10 mouse cellular contexts compared by ENCODE assay signal in genomic region chr10:79614305-79614643, GRCm38 (mm10). TPM values are rescaled to one million over a fixed set of nuclear protein-coding genes. Genes with fewer than 3 reads are reported as not detected.
DNase-seq lines count a peak whose midpoint lies in the region; ATAC-seq and TF ChIP-seq lines count a peak whose summit lies in the region.
"Had no signal": no experiment of that assay in that cellular context is flagged by ENCODE, and none has a peak within 500 bp of the region (broad histone marks: within the 10 kb centered on the region; RNA-seq: fewer than 3 reads in every experiment).

No protein-coding gene starts in this region.

- dilution Hi-C loops in CH12.LX (cut with MboI; ENCODE audit: extremely low pct_ligation_motif_present, extremely low pct_unique_long_range_greater_than_20kb, low sequenced_read_pairs): no loop called here

- no peak overlapping the region for H3K27ac ChIP-seq in heart, embryonic 11.5 days (ENCODE audit: low read depth, low read length)
- no peak overlapping the region for H3K27ac ChIP-seq in CH12.LX (ENCODE audit: insufficient read depth, low read depth)
- H3K27ac ChIP-seq in hindbrain, embryonic 10.5 days: peak overlapping the region; percentile 74; the same call in 1 of the 2 replicates

- intact Hi-C loops in heart, postnatal 36 days (cut with DNase I): no loop called here

- 82% methylated on average over 1 of the region's 1 CpGs for WGBS in heart, embryonic 11.5 days (ENCODE audit: insufficient replicate concordance)
- WGBS in hindbrain, embryonic 10.5 days: 73% methylated on average over 1 of the region's 1 CpGs

- TF ChIP-seq RAD21 in CH12.LX (IDR thresholded peaks at IDR 0.05; ENCODE audit: low read depth, low read length): no peak

- H3K9ac ChIP-seq in heart, embryonic 11.5 days (ENCODE audit: low read depth, low read length): no peak overlapping the region; the same call in 1 of the 2 replicates
- no peak overlapping the region for H3K9ac ChIP-seq in CH12.LX (ENCODE audit: insufficient read depth, low read depth)

- H3K36me3 ChIP-seq in heart, embryonic 11.5 days (ENCODE audit: control insufficient read depth, insufficient read depth, low read length): no peaks in the 10 kb centered on the region
- H3K36me3 ChIP-seq in CH12.LX (replicated peaks in 1 of 2; ENCODE audit: control insufficient read depth in 1 of 2, insufficient read depth in 1 of 2, low read length in 1 of 2): no peaks in the 10 kb centered on the region
- peaks cover 6% of the 10 kb centered on the region for H3K36me3 ChIP-seq in hindbrain, embryonic 10.5 days

- H3K9me3 ChIP-seq in heart, embryonic 11.5 days (replicated peaks; ENCODE audit: control insufficient read depth, low read length): no peaks in the 10 kb centered on the region
- no peaks in the 10 kb centered on the region for H3K9me3 ChIP-seq in CH12.LX (replicated peaks; ENCODE audit: low read length)
- no peaks in the 10 kb centered on the region for H3K9me3 ChIP-seq in hindbrain, embryonic 10.5 days

- peak overlapping the region; percentile 97 for H3K4me2 ChIP-seq in heart, embryonic 11.5 days
- H3K4me2 ChIP-seq in CH12.LX (ENCODE audit: insufficient read depth, low read depth, poor library complexity, severe bottlenecking): peak overlapping the region; percentile 65; the same call in 1 of the 2 replicates

- ATAC-seq in heart, embryonic 11.5 days (replicated peaks; ENCODE audit: insufficient number of reproducible peaks, low FRiP score, low TSS enrichment): no peak
- 0 out of 2 replicates have a peak, but pooled peaks have one; percentile 23 for ATAC-seq in megakaryocyte-erythroid progenitor cell, adult 5-6 weeks (replicated peaks; ENCODE audit: low FRiP score, low TSS enrichment, poor library complexity, severe bottlenecking)
- ATAC-seq: activated CD4-positive, CD25-positive, alpha-beta regulatory T cell, adult 4 months had no signal

- DNase-seq in heart, postnatal 36 days: no peak
- no peak for DNase-seq in CH12.LX (ENCODE audit: extremely low read depth)
- no peak for DNase-seq in hindbrain, embryonic 10.5 days (ENCODE audit: low spot score)
- no peak for DNase-seq in adrenal gland, postnatal 36 days
- DNase-seq in left cerebral cortex, adult 11 months (ENCODE audit: low spot score): no peak
- DNase-seq in B cell, adult 2 months: no peak

- no peak for TF ChIP-seq POLR2A in CH12.LX (IDR thresholded peaks at IDR 0.05; ENCODE audit: low read depth, low read length)

- H3K79me2 ChIP-seq in CH12.LX (replicated peaks; ENCODE audit: control insufficient read depth, extremely low read depth, insufficient read depth, poor library complexity, severe bottlenecking): no peaks in the 10 kb centered on the region

- TF ChIP-seq CTCF in CH12.LX (conservative IDR thresholded peaks at IDR 0.05 in 1 of 2, IDR thresholded peaks at IDR 0.05 in 1 of 2; ENCODE audit: low read depth in 2 of 2, low read length in 2 of 2): no peak

- in situ Hi-C loops in CH12.LX (cut with MboI; ENCODE audit: low pct_ligation_motif_present, low pct_unique_long_range_greater_than_20kb, low sequenced_read_pairs): no loop called here

- TF ChIP-seq EP300 in CH12.LX (IDR thresholded peaks at IDR 0.05; ENCODE audit: low read length): no peak

- H3K27me3 ChIP-seq in heart, embryonic 11.5 days (ENCODE audit: control insufficient read depth, insufficient read depth, low read length): peaks cover 42% of the 10 kb centered on the region
- peaks cover 88% of the 10 kb centered on the region for H3K27me3 ChIP-seq in CH12.LX (replicated peaks)
- peaks cover 50% of the 10 kb centered on the region for H3K27me3 ChIP-seq in hindbrain, embryonic 10.5 days (ENCODE audit: insufficient read depth, poor library complexity, severe bottlenecking)

- peak overlapping the region; percentile 49 for H3K4me3 ChIP-seq in heart, embryonic 11.5 days (ENCODE audit: low read depth, low read length)
- H3K4me3 ChIP-seq in CH12.LX (replicated peaks in 1 of 3; ENCODE audit: low read depth in 2 of 3, low read length in 2 of 3, poor library complexity in 1 of 3): no peak overlapping the region
- peak overlapping the region; percentile 64 for H3K4me3 ChIP-seq in hindbrain, embryonic 10.5 days

- H3K4me1 ChIP-seq in heart, embryonic 11.5 days (ENCODE audit: control insufficient read depth, insufficient read depth, low read length): peaks cover 15% of the 10 kb centered on the region
- peaks cover 10 to 11% of the 10 kb centered on the region in 2 experiments; a peak in 3 of 4 replicates for H3K4me1 ChIP-seq in CH12.LX (ENCODE audit: control insufficient read depth in 1 of 2, insufficient read depth in 2 of 2)
- H3K4me1 ChIP-seq in hindbrain, embryonic 10.5 days (replicated peaks): peaks cover 46% of the 10 kb centered on the region

TF ChIP-seq in CH12.LX, 34 proteins besides CTCF, POLR2A, EP300 and RAD21 (continues in another document):
- no peak for TF ChIP-seq ETS1 (conservative IDR thresholded peaks at IDR 0.05; ENCODE audit: low read depth, low read length)
- TF ChIP-seq NRF1 (IDR thresholded peaks at IDR 0.05; ENCODE audit: low read depth, low read length): no peak
- TF ChIP-seq MYC (IDR thresholded peaks at IDR 0.05; ENCODE audit: low read depth, low read length): no peak
- TF ChIP-seq JUN (IDR thresholded peaks at IDR 0.05; ENCODE audit: insufficient read depth, low read depth, low read length): no peak
- TF ChIP-seq ZC3H11A (IDR thresholded peaks at IDR 0.05; ENCODE audit: low read depth, low read length): no peak
- no peak for TF ChIP-seq ZNF384 (IDR thresholded peaks at IDR 0.05; ENCODE audit: low read depth, low read length)
- no peak for TF ChIP-seq MAZ (IDR thresholded peaks at IDR 0.05; ENCODE audit: low read depth, low read length)
- TF ChIP-seq SIN3A (IDR thresholded peaks at IDR 0.05; ENCODE audit: low read length): no peak
- no peak for TF ChIP-seq ELF1 (IDR thresholded peaks at IDR 0.05; ENCODE audit: low read depth, low read length)
- no peak for TF ChIP-seq MAFK (IDR thresholded peaks at IDR 0.05; ENCODE audit: insufficient replicate concordance, low read length)
- no peak for TF ChIP-seq BHLHE40 (IDR thresholded peaks at IDR 0.05; ENCODE audit: low read depth, low read length)
- TF ChIP-seq MXI1 (IDR thresholded peaks at IDR 0.05; ENCODE audit: low read depth, low read length): no peak
- no peak for TF ChIP-seq CHD2 (IDR thresholded peaks at IDR 0.05; ENCODE audit: low read length)

RNA-seq across cellular contexts. Expression of gene C2cd4c, which starts 0.4 kb away (rescaled TPM):
- not detected in 2 replicates for polyA plus RNA-seq in heart, embryonic 11.5 days (2014; fragmentation: Nextera tagmentation; extraction: Ambion mirVana)
- under 1 TPM in 1 of 2 experiments, not detected in 1; 0.08 TPM for total RNA-seq in heart, postnatal 36 days (2021)
- total RNA-seq in CH12.LX (2012; rRNA removed): 0.04 TPM in 1 of 2 replicates, not detected in the other
- not detected in 2 replicates for total RNA-seq in CH12.LX (2014; rRNA removed)
- polyA plus RNA-seq in CH12.LX (2012; ENCODE audit: insufficient read length, low read depth): not detected in 2 replicates
- 0.02 and 0.07 TPM in 2 replicates for polyA plus RNA-seq in hindbrain, embryonic 10.5 days (2016; fragmentation: Nextera tagmentation; extraction: Ambion mirVana)
- not detected in 2 replicates for total RNA-seq in megakaryocyte-erythroid progenitor cell, adult 5-6 weeks (2014; fragmentation: Nextera tagmentation)
- total RNA-seq in megakaryocyte-erythroid progenitor cell, adult 5-6 weeks (2017): not detected in 2 replicates
- under 1 TPM; 0.16 to 0.30 TPM for total RNA-seq in adrenal gland, postnatal 36 days (2021)
- total RNA-seq: neutrophil, adult 5-6 weeks had no signal
- polyA plus RNA-seq: activated CD4-positive, CD25-positive, alpha-beta regulatory T cell, adult 4 months had no signal

RNA-seq across cellular contexts. Expression of gene Shc2, which starts 23.4 kb away (rescaled TPM):
- 1.3 and 2.6 TPM in 2 replicates for polyA plus RNA-seq in heart, embryonic 11.5 days (2014; fragmentation: Nextera tagmentation; extraction: Ambion mirVana)
- 1 to 10 TPM; 1.9 to 2.5 TPM for total RNA-seq in heart, postnatal 36 days (2021)
- total RNA-seq in CH12.LX (2012; rRNA removed) (not detected in 2 replicates), CH12.LX (2014; rRNA removed) (not detected in 2 replicates)
- not detected in 2 replicates for polyA plus RNA-seq in CH12.LX (2012; ENCODE audit: insufficient read length, low read depth)
- 20.5 and 22.6 TPM in 2 replicates for polyA plus RNA-seq in hindbrain, embryonic 10.5 days (2016; fragmentation: Nextera tagmentation; extraction: Ambion mirVana)
- not detected in 2 replicates for total RNA-seq in megakaryocyte-erythroid progenitor cell, adult 5-6 weeks (2014; fragmentation: Nextera tagmentation)
- not detected in 2 replicates for total RNA-seq in megakaryocyte-erythroid progenitor cell, adult 5-6 weeks (2017)
- 1 to 10 TPM; 3.0 to 5.2 TPM for total RNA-seq in adrenal gland, postnatal 36 days (2021)
- total RNA-seq: neutrophil, adult 5-6 weeks had no signal
- polyA plus RNA-seq: activated CD4-positive, CD25-positive, alpha-beta regulatory T cell, adult 4 months had no signal

RNA-seq across cellular contexts. Expression of gene Theg, which starts 27.1 kb away (rescaled TPM):
- not detected in 2 replicates for polyA plus RNA-seq in heart, embryonic 11.5 days (2014; fragmentation: Nextera tagmentation; extraction: Ambion mirVana)
- total RNA-seq in heart, postnatal 36 days (2021): not detected
- total RNA-seq in CH12.LX (2012; rRNA removed) (not detected in 2 replicates), CH12.LX (2014; rRNA removed) (not detected in 2 replicates)
- polyA plus RNA-seq in CH12.LX (2012; ENCODE audit: insufficient read length, low read depth): not detected in 2 replicates
- not detected in 2 replicates for polyA plus RNA-seq in hindbrain, embryonic 10.5 days (2016; fragmentation: Nextera tagmentation; extraction: Ambion mirVana)
- not detected in 2 replicates for total RNA-seq in megakaryocyte-erythroid progenitor cell, adult 5-6 weeks (2014; fragmentation: Nextera tagmentation)
- total RNA-seq in megakaryocyte-erythroid progenitor cell, adult 5-6 weeks (2017): not detected in 2 replicates
- total RNA-seq in adrenal gland, postnatal 36 days (2021): not detected
- total RNA-seq: neutrophil, adult 5-6 weeks had no signal
- polyA plus RNA-seq: activated CD4-positive, CD25-positive, alpha-beta regulatory T cell, adult 4 months had no signal

RNA-seq across cellular contexts. Expression of gene Odf3l2, which starts 31.3 kb away (rescaled TPM):
- polyA plus RNA-seq in heart, embryonic 11.5 days (2014; fragmentation: Nextera tagmentation; extraction: Ambion mirVana): not detected in 2 replicates
- total RNA-seq in heart, postnatal 36 days (2021): not detected
- total RNA-seq in CH12.LX (2012; rRNA removed) (not detected in 2 replicates), CH12.LX (2014; rRNA removed) (not detected in 2 replicates)
- not detected in 2 replicates for polyA plus RNA-seq in CH12.LX (2012; ENCODE audit: insufficient read length, low read depth)
- not detected in 2 replicates for polyA plus RNA-seq in hindbrain, embryonic 10.5 days (2016; fragmentation: Nextera tagmentation; extraction: Ambion mirVana)
- not detected in 2 replicates for total RNA-seq in megakaryocyte-erythroid progenitor cell, adult 5-6 weeks (2014; fragmentation: Nextera tagmentation)
- total RNA-seq in megakaryocyte-erythroid progenitor cell, adult 5-6 weeks (2017): not detected in 2 replicates
- not detected for total RNA-seq in adrenal gland, postnatal 36 days (2021)
- total RNA-seq: neutrophil, adult 5-6 weeks had no signal
- polyA plus RNA-seq: activated CD4-positive, CD25-positive, alpha-beta regulatory T cell, adult 4 months had no signal

RNA-seq across cellular contexts. Expression of gene Madcam1, which starts 50.1 kb away (rescaled TPM):
- polyA plus RNA-seq in heart, embryonic 11.5 days (2014; fragmentation: Nextera tagmentation; extraction: Ambion mirVana): 1.1 and 1.5 TPM in 2 replicates
- total RNA-seq in heart, postnatal 36 days (2021): not detected
- total RNA-seq in CH12.LX (2012; rRNA removed): 62.4 and 110 TPM in 2 replicates
- total RNA-seq in CH12.LX (2014; rRNA removed): 55.4 and 61.9 TPM in 2 replicates
- 167 and 171 TPM in 2 replicates for polyA plus RNA-seq in CH12.LX (2012; ENCODE audit: insufficient read length, low read depth)
- polyA plus RNA-seq in hindbrain, embryonic 10.5 days (2016; fragmentation: Nextera tagmentation; extraction: Ambion mirVana): 1.4 and 1.5 TPM in 2 replicates
- total RNA-seq in megakaryocyte-erythroid progenitor cell, adult 5-6 weeks (2014; fragmentation: Nextera tagmentation): not detected in 2 replicates
- not detected in 2 replicates for total RNA-seq in megakaryocyte-erythroid progenitor cell, adult 5-6 weeks (2017)
- total RNA-seq in adrenal gland, postnatal 36 days (2021): not detected
- total RNA-seq: neutrophil, adult 5-6 weeks had no signal

Comparison
In these comparisons a context has a peak if more than half of its experiments do, and no peak if none do; other contexts are left out.
1. H3K4me3 ChIP-seq: peak in heart, embryonic 11.5 days (single experiment) and hindbrain, embryonic 10.5 days (single experiment); none in CH12.LX (0 of 3).